Mouse (Mus musculus) spleen, adult 2 months (tissue): ENCODE measurements around the gene Smyd3. TPM values are rescaled to one million over a fixed set of nuclear protein-coding genes. Genes with fewer than 3 reads are reported as not detected.

Experiments used
- DNase-seq, 2 experiments: peaks; one replicate each; pipeline versions ENCODE4 v3.0.0 to v3.0.0-alpha.2; 2012 to 2021; ENCODE audit warnings: low spot score in 2 of 2, low read depth in 1 of 2
- H3K27ac ChIP-seq: fragments of 200-500 bp; 2 replicates; pipeline ENCODE4 v1.5.1; 2012; ENCODE audit warnings: low read length, inconsistent platforms; ENCODE audit not compliant: insufficient read depth
- H3K27me3 ChIP-seq: fragments of 200-500 bp; 2 replicates; pipeline ENCODE4 v1.6.1; 2012; ENCODE audit warnings: mild to moderate bottlenecking, moderate library complexity, low read length, inconsistent platforms; ENCODE audit not compliant: control insufficient read depth, insufficient read depth
- H3K36me3 ChIP-seq: fragments of 200-500 bp; 2 replicates; pipeline ENCODE4 v1.6.1; 2012; ENCODE audit warnings: mild to moderate bottlenecking, low read length, inconsistent platforms; ENCODE audit not compliant: control insufficient read depth, insufficient read depth
- H3K4me1 ChIP-seq: fragments of 200-500 bp; 2 replicates; pipeline ENCODE4 v1.6.1; 2011; ENCODE audit warnings: inconsistent platforms; ENCODE audit not compliant: control insufficient read depth, insufficient read depth, insufficient read length
- H3K4me3 ChIP-seq: fragments of 200-500 bp; 2 replicates; pipeline ENCODE4 v1.5.1; 2011; ENCODE audit warnings: mild to moderate bottlenecking, inconsistent platforms; ENCODE audit not compliant: insufficient read depth, insufficient read length; ENCODE audit errors: extremely low read depth
- CTCF ChIP-seq: fragments of 200-500 bp; IDR thresholded peaks from 2 replicates; pipeline ENCODE4 v1.5.1; 2011; ENCODE audit warnings: mild to moderate bottlenecking, inconsistent platforms; ENCODE audit not compliant: insufficient read depth, insufficient read length, insufficient replicate concordance; ENCODE audit errors: extremely low read depth
- POLR2A ChIP-seq: fragments of 200-500 bp; IDR thresholded peaks from 2 replicates; pipeline ENCODE4 v1.6.1; 2011; ENCODE audit warnings: low read depth, low read length, inconsistent platforms
- WGBS: fragments of 180-500 bp; shearing (Covaris S2); methylation state at CpG from one replicate; pipeline ENCODE4 v1.1.7; 2018; 5-methylcytosine and 5-hydroxymethylcytosine counted together
- polyA plus RNA-seq: library from polyadenylated mRNA; depleted of rRNA; stranded (reverse); fragments of >200 nt; gene quantifications from 2 replicates; pipeline ENCODE4 v1.2.3, GENCODE M21; 2012

Gene Smyd3
- polyA plus RNA-seq, 1 experiment = 3.6 TPM

DNA sequence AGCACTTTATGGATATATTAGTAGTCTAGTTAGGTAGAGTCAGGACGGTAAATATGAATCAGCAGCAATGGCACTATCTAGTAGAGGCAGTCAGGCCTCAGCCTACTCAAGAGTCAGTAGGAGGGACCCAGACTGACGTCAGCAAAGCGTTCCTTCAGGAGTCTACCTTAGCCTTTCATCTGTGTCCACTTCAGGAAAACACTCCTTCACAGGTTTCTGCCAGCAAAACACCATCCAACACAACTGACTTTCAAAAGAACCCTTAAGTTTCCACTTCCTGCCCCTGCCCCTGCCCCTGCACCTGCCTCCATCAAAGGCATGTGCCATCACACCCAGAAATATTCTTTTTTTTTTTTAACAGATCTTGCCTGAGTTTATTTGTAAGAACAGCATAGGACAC lies 2.1 kb upstream of the Smyd3 start:
- DNase-seq = no peak
- Histone ChIP-seq H3K27me3 (no peaks in the 10 kb centered on the region), H3K4me3 (no peak overlapping the region), H3K36me3 (no peaks in the 10 kb centered on the region), H3K4me1 (no peaks in the 10 kb centered on the region; the same call in 1 of the 2 replicates), H3K27ac (no peak overlapping the region)
- 66% methylated on average over 3 of the region's 3 CpGs for WGBS
- no peak for TF ChIP-seq POLR2A
- TF ChIP-seq CTCF = no peak

DNA sequence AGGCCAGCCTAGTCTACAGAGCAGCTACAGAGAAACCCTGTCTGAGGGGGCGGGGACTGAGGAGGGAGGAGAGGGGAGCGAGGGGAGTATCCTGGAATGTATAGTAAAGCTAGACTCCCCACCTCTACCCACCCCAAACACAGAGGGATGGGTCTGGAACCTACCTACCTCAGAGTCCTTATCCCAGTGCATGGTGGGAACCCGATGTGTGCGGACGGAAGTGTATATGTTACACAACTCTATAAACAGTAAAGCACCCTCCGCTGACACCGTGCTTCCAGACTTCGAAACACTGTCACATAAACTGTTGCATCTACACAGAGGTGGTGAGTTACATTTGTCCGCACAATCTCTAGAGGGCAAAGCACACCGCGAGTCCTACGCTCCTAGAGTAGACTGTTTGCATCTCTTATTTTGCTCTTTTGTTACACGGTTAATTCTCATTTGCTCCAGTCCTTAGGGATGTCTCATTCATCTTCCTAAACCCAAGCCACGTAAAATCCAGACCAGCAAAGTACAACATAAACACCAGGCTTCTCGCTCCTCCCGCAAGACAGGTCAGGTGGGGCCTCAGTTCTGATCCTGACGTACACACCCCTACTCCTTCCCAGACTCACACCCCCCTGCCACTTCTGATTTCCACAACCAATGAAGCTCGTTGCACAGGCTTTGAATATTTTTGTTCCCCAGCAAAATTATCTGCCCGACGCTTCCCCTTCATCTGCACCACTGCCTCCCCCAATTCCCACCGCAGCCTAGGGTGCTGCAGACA lies 714 bp downstream of the Smyd3 start:
- TF ChIP-seq POLR2A (no peak), CTCF (no peak)
- under 1% methylated on average over 21 of the region's 21 CpGs for WGBS
- H3K27ac ChIP-seq = peak overlapping the region; percentile 47; the same call in 1 of the 2 replicates
- H3K4me3 ChIP-seq = peak overlapping the region; percentile 90
- peak in 1 of 2 experiments; percentile 9 for DNase-seq
- no peaks in the 10 kb centered on the region for H3K27me3 ChIP-seq
- H3K36me3 ChIP-seq = no peaks in the 10 kb centered on the region
- H3K4me1 ChIP-seq = no peaks in the 10 kb centered on the region; the same call in 1 of the 2 replicates

DNA sequence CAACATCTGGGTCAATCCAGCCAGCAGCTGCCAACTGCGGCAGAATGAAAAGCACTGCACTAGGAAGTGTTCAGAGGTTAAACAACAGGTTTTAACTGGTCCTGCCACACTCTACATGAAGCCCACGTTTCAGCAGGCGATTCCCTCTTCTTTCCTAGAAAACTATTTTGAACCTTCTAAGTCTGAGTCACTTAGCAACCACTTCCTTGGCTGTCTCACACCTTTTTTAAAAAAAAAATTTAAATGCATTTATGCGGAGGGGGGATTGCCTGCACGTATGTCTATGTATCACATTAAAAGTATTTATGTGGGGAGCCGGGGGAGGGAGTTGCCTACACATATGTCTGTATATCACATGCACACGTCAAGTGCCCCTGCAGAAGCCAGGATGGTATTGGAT lies 5.9 kb downstream of the Smyd3 start:
- H3K4me1 ChIP-seq = no peaks in the 10 kb centered on the region; the same call in 1 of the 2 replicates
- 61% methylated on average over 7 of the region's 7 CpGs for WGBS
- TF ChIP-seq CTCF (no peak), POLR2A (no peak)
- no peaks in the 10 kb centered on the region for H3K36me3 ChIP-seq
- DNase-seq = no peak
- no peak overlapping the region for H3K27ac ChIP-seq
- no peak overlapping the region for H3K4me3 ChIP-seq
- H3K27me3 ChIP-seq = no peaks in the 10 kb centered on the region

DNA sequence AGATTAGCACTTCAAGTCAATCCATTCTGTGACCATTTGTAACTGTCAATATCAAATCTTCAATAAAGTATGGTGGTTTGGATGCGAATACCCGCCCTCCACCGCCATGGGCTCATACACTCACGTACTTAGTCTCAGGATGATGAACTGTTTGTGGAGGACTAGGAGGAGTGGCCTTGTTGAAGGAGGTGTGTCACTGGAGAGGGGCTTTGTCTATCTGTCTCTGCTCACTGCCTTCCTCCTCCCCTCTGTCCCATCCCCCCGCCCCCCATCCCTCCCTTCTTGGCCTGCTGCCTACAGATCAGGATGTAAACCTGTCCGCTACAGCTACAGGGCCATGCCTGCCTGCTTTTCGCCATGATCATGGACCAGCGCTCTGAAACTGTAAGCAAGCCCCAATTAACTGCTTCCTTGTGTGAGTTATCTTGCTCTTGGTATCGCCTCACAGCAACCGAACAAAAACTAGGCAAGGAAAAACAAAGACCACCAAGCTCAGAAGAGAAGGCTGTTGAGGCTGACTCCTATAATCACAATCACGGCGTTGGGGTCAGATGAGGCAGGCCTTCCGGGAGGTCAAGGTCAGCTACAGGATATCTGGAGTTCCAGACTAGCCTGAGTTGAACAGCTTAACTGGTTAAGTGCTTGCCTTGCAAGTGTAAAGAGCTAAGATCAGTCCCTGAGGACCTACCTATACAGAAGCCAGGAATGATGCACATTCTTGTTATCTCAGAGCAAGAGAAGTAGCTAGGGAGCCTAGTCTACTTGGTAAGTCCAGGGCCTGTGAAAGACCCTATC lies 7.1 kb downstream of the Smyd3 start:
- no peaks in the 10 kb centered on the region for H3K4me1 ChIP-seq
- no peak overlapping the region for H3K4me3 ChIP-seq
- no peak overlapping the region for H3K27ac ChIP-seq
- WGBS = 95% methylated on average over 13 of the region's 13 CpGs
- DNase-seq = no peak
- TF ChIP-seq POLR2A (no peak), CTCF (no peak)
- H3K27me3 ChIP-seq = no peaks in the 10 kb centered on the region
- no peaks in the 10 kb centered on the region for H3K36me3 ChIP-seq

DNA sequence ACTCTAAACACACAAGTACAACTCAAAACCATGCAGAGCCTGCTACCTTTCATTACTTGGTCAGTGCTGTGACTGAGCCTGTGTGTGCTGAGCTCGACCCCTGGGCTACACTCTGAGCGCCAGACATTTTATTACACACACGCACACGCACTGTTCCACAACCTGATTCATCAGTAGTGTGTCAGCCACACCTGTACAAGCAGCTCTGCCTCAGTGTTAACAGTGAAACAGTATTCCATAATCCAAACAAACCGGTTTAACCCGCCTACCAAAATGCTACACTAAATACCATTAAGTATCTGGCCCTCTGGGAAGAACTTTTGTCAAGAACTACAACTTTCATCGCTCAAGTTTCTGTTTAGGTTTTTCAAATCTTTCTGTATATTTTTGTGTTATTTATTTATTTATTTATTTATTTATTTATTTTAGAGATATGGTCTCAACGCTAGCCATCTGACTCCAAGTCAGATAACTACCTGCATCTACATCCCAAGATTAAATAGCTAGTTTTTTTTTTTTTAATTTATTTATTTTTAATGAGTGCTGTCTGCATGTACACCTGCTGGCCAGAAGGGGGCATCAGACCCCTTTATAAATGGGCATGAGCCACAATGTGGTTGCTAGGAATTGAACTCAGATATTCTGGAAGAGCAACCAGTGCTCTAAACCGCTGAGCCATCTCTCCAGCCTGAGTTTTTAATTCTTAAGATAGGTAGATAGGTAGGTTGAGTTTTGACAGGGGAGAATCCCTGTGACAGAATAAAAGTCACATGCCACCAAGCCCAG lies 11.1 kb downstream of the Smyd3 start:
- TF ChIP-seq CTCF (peak; percentile 27; the same call in 1 of the 2 replicates), POLR2A (no peak)
- Histone ChIP-seq H3K27ac (no peak overlapping the region), H3K4me3 (no peak overlapping the region), H3K4me1 (no peaks in the 10 kb centered on the region; the same call in 1 of the 2 replicates), H3K36me3 (no peaks in the 10 kb centered on the region), H3K27me3 (no peaks in the 10 kb centered on the region)
- 79% methylated on average over 9 of the region's 9 CpGs for WGBS
- peak; percentile 18 to 26 for DNase-seq

DNA sequence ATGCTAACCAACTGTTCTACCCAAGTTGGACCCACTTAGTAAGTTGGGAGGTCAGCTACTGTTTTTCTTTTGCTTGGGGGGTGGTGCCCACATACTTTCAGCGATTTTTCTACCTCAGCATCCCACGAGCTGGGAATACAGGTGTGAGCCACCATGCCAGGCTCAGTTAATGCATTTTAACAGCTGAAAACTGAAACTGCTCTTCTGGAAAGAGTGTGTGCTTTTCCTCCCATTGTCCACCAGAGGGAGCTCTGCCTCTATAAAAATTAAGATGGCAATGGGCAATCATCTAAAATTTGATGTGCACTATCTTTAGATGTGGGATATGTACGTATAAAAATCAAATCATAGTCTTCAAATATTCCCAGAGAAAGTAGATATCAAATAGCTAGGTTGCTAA lies 15.3 kb downstream of the Smyd3 start:
- Histone ChIP-seq H3K4me3 (no peak overlapping the region), H3K4me1 (no peaks in the 10 kb centered on the region; the same call in 1 of the 2 replicates), H3K27me3 (no peaks in the 10 kb centered on the region), H3K36me3 (no peaks in the 10 kb centered on the region), H3K27ac (no peak overlapping the region)
- 12% methylated on average over 3 of the region's 3 CpGs for WGBS
- TF ChIP-seq POLR2A (no peak), CTCF (no peak)
- no peak for DNase-seq
